Mouse (Mus musculus): ENCODE measurements around the gene Epgn. TPM values are rescaled to one million over a fixed set of nuclear protein-coding genes. Genes with fewer than 3 reads are reported as not detected.

Gene Epgn
- 0.09 and 0.11 TPM in 2 replicates for polyA plus RNA-seq (2015; fragmentation: Nextera tagmentation; extraction: Ambion mirVana)

DNA sequence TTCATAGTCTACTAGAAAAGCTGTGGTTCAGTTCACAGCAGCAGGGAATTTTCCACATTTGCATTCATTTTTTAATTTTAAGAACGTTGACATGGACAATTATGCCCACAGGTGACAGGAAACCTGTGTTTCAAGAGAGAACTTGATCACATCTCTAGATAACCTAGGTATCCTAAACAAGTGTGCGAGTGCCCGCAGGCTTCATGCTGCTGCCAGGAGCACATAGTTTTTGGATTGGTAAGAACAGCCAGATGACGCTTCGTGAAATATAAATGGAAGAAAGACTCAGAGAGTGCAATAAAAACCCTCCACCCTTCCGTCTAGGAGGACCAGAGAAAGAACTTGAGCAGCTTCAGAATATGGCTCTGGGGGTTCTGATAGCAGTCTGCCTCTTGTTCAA lies at the start of gene Epgn:
Gene Epgn, plus strand, starts transcription at position 301 of the 400 bp plus-strand sequence.
- H3K27me3 ChIP-seq (ENCODE audit: insufficient read depth, low read length) = no peaks in the 10 kb centered on the region
- H3K27ac ChIP-seq (ENCODE audit: low read length) = no peak within 1 kb of the TSS
- 81% methylated on average over 6 of the region's 6 CpGs for WGBS
- no peaks in the 10 kb centered on the region for H3K36me3 ChIP-seq (ENCODE audit: insufficient read depth, low read length)
- no peaks in the 10 kb centered on the region for H3K4me1 ChIP-seq (ENCODE audit: insufficient read depth, low read length)
- H3K9ac ChIP-seq (replicated peaks; ENCODE audit: low read length) = no peak within 1 kb of the TSS
- no peak within 1 kb of the TSS for H3K4me3 ChIP-seq (ENCODE audit: low read length)
- no peak within 1 kb of the TSS for H3K4me2 ChIP-seq (replicated peaks; ENCODE audit: low read depth, low read length)
- H3K9me3 ChIP-seq (ENCODE audit: low read length) = no peaks in the 10 kb centered on the region
- no peak for ATAC-seq (ENCODE audit: low FRiP score, low TSS enrichment)

DNA sequence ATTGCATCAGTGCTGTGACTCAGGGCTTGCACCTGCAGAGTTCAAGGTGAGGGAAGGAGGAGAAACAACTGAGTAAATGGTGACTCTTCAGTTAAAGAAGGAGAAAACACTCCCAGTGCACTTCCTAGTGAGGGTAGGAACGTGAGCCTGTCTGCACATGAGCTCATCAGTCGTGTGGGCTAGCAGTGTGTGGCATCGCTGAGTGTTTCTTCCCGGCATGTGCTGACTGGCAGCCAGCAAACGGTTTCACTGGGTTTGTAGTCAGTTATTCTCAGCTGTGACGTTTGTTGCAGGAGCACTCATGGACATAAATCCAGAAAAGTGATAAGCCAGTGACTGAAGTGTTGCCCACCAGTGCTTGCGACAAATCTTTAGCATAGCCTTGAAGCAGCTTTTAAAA lies 47.0 kb upstream of the Epgn start:
- ATAC-seq (ENCODE audit: low FRiP score, low TSS enrichment) = no peak
- Histone ChIP-seq H3K27me3 (ENCODE audit: insufficient read depth, low read length) (no peaks in the 10 kb centered on the region), H3K4me1 (ENCODE audit: insufficient read depth, low read length) (no peaks in the 10 kb centered on the region), H3K27ac (ENCODE audit: low read length) (no peak overlapping the region), H3K4me2 (replicated peaks; ENCODE audit: low read depth, low read length) (no peak overlapping the region), H3K36me3 (ENCODE audit: insufficient read depth, low read length) (no peaks in the 10 kb centered on the region), H3K4me3 (ENCODE audit: low read length) (no peak overlapping the region), H3K9me3 (ENCODE audit: low read length) (no peaks in the 10 kb centered on the region), H3K9ac (replicated peaks; ENCODE audit: low read length) (no peak overlapping the region)
- 83% methylated on average over 7 of the region's 7 CpGs for WGBS

DNA sequence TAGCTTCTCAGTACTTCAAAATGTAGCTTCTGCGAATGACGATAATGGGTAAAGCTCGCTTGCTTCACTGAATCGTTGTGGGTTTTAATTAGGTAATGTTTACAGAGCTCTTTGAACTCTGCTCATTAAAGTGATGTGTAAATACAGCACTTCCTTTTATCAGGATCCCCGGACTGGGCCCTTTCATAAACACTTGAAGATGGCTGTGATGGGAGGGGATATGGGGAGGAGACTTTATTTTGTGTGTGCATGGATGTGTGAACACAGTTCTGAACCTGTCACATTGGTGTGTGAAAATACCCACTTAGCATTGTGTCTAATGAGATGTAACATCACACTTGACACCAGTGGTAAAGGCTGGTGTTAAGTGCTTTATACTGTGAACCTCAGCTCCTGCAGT lies 39.7 kb upstream of the Epgn start:
- Histone ChIP-seq H3K4me2 (replicated peaks; ENCODE audit: low read depth, low read length) (no peak overlapping the region), H3K9ac (replicated peaks; ENCODE audit: low read length) (no peak overlapping the region), H3K27me3 (ENCODE audit: insufficient read depth, low read length) (no peaks in the 10 kb centered on the region), H3K4me3 (ENCODE audit: low read length) (no peak overlapping the region), H3K9me3 (ENCODE audit: low read length) (no peaks in the 10 kb centered on the region), H3K27ac (ENCODE audit: low read length) (no peak overlapping the region), H3K4me1 (ENCODE audit: insufficient read depth, low read length) (no peaks in the 10 kb centered on the region), H3K36me3 (ENCODE audit: insufficient read depth, low read length) (no peaks in the 10 kb centered on the region)
- 53% methylated on average over 5 of the region's 5 CpGs for WGBS
- ATAC-seq (ENCODE audit: low FRiP score, low TSS enrichment) = no peak

DNA sequence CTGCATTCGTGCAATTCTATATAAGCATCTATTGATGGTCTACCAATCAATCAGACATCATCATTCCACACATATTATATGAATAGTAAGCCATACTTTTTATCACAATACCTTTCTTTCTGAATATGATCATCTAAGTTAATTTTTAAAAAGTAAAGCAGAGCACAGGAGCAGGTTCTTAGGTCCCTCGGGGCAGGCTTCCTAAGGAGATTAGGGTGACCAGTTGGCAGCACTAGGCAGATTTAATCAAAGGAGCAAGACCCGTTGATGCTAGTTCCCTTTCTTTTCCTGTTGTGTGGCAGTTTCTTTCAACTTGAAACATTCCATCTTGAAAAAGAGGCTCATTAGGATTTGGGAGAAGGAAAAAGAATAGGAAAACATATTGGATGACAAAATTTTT lies 39.1 kb upstream of the Epgn start:
- H3K27ac ChIP-seq (ENCODE audit: low read length) = no peak overlapping the region

DNA sequence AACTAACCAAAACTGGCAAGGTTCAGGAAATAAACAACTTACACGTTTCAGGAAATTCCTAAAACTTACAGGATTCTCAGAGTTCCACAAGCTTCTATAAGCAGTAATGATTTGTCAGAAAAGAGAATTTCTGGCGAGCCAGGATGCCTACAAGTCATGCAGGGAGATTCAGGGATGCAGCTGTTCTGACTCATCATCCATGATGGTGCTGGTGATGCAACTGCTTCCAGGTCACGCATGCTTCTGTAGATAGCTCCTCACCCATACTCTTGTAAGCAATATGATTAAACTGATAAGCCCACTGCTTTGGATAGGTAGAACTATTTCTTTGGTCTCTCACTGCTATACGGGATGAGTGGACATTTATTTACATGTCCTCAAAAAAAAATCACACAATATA lies 38.7 kb upstream of the Epgn start:
- Histone ChIP-seq H3K9me3 (ENCODE audit: low read length) (no peaks in the 10 kb centered on the region), H3K36me3 (ENCODE audit: insufficient read depth, low read length) (no peaks in the 10 kb centered on the region), H3K9ac (replicated peaks; ENCODE audit: low read length) (no peak overlapping the region), H3K4me1 (ENCODE audit: insufficient read depth, low read length) (no peaks in the 10 kb centered on the region), H3K4me2 (replicated peaks; ENCODE audit: low read depth, low read length) (no peak overlapping the region), H3K27ac (ENCODE audit: low read length) (no peak overlapping the region), H3K4me3 (ENCODE audit: low read length) (no peak overlapping the region), H3K27me3 (ENCODE audit: insufficient read depth, low read length) (no peaks in the 10 kb centered on the region)
- WGBS = 88% methylated on average over 4 of the region's 4 CpGs
- ATAC-seq (ENCODE audit: low FRiP score, low TSS enrichment) = no peak

More for the DNA sequence above, 39.1 kb upstream of the Epgn start:
- H3K36me3 ChIP-seq (ENCODE audit: insufficient read depth, low read length) = no peaks in the 10 kb centered on the region
- WGBS = 72% methylated on average over 3 of the region's 3 CpGs
- no peak overlapping the region for H3K9ac ChIP-seq (replicated peaks; ENCODE audit: low read length)
- H3K27me3 ChIP-seq (ENCODE audit: insufficient read depth, low read length) = no peaks in the 10 kb centered on the region
- H3K4me3 ChIP-seq (ENCODE audit: low read length) = no peak overlapping the region
- H3K4me2 ChIP-seq (replicated peaks; ENCODE audit: low read depth, low read length) = no peak overlapping the region
- no peaks in the 10 kb centered on the region for H3K4me1 ChIP-seq (ENCODE audit: insufficient read depth, low read length)
- ATAC-seq (ENCODE audit: low FRiP score, low TSS enrichment) = no peak
- no peaks in the 10 kb centered on the region for H3K9me3 ChIP-seq (ENCODE audit: low read length)

DNA sequence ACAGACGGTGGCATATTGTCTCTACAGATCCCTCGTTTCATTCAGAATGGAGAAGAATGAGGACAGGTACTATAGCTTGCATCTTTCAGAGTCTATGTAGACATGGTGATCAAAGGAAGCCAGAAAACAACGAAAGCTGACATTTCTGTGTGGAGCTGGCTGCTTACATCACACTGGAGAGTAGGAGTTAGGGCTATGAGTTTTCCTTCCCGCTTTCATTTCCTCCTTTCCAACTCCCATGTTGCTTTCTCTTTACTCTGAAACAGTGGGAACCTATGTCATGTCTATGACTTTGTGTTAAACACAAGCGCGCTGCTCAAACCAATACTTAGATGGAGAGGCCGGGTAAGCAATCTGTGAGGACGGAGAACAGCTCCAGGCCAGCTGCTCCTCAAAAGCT lies 27.3 kb upstream of the Epgn start:
- Histone ChIP-seq H3K36me3 (ENCODE audit: insufficient read depth, low read length) (no peaks in the 10 kb centered on the region), H3K9me3 (ENCODE audit: low read length) (no peaks in the 10 kb centered on the region), H3K9ac (replicated peaks; ENCODE audit: low read length) (no peak overlapping the region), H3K4me1 (ENCODE audit: insufficient read depth, low read length) (no peaks in the 10 kb centered on the region), H3K27me3 (ENCODE audit: insufficient read depth, low read length) (no peaks in the 10 kb centered on the region), H3K4me3 (ENCODE audit: low read length) (no peak overlapping the region), H3K4me2 (replicated peaks; ENCODE audit: low read depth, low read length) (no peak overlapping the region), H3K27ac (ENCODE audit: low read length) (no peak overlapping the region)
- ATAC-seq (ENCODE audit: low FRiP score, low TSS enrichment) = no peak
- 92% methylated on average over 8 of the region's 8 CpGs for WGBS

DNA sequence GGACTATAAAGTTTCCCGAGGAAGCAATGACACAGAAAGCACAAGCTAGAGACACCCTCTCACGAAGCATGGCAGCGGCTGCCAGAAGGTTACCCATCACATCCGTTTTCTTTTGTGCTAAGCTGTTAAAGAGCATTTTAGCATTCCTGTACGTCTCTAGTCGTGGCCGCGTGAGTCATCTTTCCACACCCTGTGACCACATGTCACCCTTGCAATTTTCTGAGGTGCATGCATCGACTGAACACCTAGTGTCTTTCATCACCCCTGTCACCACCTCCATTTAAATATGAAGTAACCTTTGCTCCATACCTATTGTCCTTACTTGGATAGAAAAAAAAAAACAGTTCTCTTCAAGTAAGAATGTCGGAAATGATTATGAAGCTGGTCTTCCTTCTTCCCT lies 12.0 kb upstream of the Epgn start:
- Histone ChIP-seq H3K27me3 (ENCODE audit: insufficient read depth, low read length) (no peaks in the 10 kb centered on the region), H3K4me3 (ENCODE audit: low read length) (no peak overlapping the region), H3K36me3 (ENCODE audit: insufficient read depth, low read length) (no peaks in the 10 kb centered on the region), H3K9ac (replicated peaks; ENCODE audit: low read length) (no peak overlapping the region), H3K9me3 (ENCODE audit: low read length) (no peaks in the 10 kb centered on the region), H3K27ac (ENCODE audit: low read length) (no peak overlapping the region), H3K4me1 (ENCODE audit: insufficient read depth, low read length) (no peaks in the 10 kb centered on the region), H3K4me2 (replicated peaks; ENCODE audit: low read depth, low read length) (no peak overlapping the region)
- 87% methylated on average over 10 of the region's 10 CpGs for WGBS
- no peak for ATAC-seq (ENCODE audit: low FRiP score, low TSS enrichment)

DNA sequence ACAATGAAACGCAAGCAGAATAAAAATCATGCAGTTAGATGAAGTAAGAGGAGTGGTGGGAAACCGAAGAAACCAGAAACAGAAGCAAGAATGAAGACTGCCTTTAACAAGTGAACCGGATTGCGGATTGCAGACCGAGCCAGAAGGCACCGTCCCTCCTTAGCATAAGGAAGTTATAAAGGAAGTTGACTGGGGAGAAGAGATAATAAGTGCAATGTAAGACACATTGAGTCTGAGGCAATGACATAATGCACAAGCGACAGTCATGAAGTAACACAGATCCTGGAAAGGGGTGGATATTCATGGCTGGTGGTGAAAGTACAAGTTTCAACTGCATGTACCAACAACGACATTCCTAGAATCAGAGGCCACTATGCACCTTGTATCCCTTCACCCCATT lies 4.2 kb upstream of the Epgn start:
- no peaks in the 10 kb centered on the region for H3K4me1 ChIP-seq (ENCODE audit: insufficient read depth, low read length)
- WGBS = 87% methylated on average over 8 of the region's 8 CpGs
- no peaks in the 10 kb centered on the region for H3K36me3 ChIP-seq (ENCODE audit: insufficient read depth, low read length)
- H3K27ac ChIP-seq (ENCODE audit: low read length) = no peak overlapping the region
- no peak overlapping the region for H3K4me3 ChIP-seq (ENCODE audit: low read length)
- ATAC-seq (ENCODE audit: low FRiP score, low TSS enrichment) = no peak
- H3K9me3 ChIP-seq (ENCODE audit: low read length) = no peaks in the 10 kb centered on the region
- H3K4me2 ChIP-seq (replicated peaks; ENCODE audit: low read depth, low read length) = no peak overlapping the region
- H3K27me3 ChIP-seq (ENCODE audit: insufficient read depth, low read length) = no peaks in the 10 kb centered on the region
- H3K9ac ChIP-seq (replicated peaks; ENCODE audit: low read length) = no peak overlapping the region

DNA sequence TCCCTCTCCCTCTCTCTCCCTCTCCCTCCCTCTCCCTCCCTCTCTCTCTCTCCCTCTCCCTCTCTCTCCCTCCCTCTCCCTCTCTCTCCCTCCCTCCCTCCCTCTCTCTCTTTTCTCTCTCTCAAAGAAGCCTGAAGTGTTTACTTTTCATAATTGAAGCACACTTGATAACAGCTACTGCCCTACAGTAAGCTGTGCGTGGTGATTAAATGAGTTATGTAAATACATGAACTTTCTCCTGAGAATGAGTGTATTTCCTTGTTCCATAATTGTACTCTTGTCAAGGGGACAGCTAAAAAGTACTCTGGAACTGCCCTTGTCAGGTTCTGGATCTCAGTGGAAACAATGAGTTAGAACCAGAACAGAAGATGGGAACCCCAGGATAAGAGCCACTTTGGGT lies 576 bp downstream of the Epgn start:
- no peaks in the 10 kb centered on the region for H3K4me1 ChIP-seq (ENCODE audit: insufficient read depth, low read length)
- no peaks in the 10 kb centered on the region for H3K36me3 ChIP-seq (ENCODE audit: insufficient read depth, low read length)
- no peak overlapping the region for H3K27ac ChIP-seq (ENCODE audit: low read length)
- H3K4me3 ChIP-seq (ENCODE audit: low read length) = no peak overlapping the region
- H3K9ac ChIP-seq (replicated peaks; ENCODE audit: low read length) = no peak overlapping the region
- H3K9me3 ChIP-seq (ENCODE audit: low read length) = no peaks in the 10 kb centered on the region
- no peaks in the 10 kb centered on the region for H3K27me3 ChIP-seq (ENCODE audit: insufficient read depth, low read length)
- H3K4me2 ChIP-seq (replicated peaks; ENCODE audit: low read depth, low read length) = no peak overlapping the region
- 71% methylated on average over 1 of the region's 1 CpGs for WGBS
- ATAC-seq (ENCODE audit: low FRiP score, low TSS enrichment) = no peak

DNA sequence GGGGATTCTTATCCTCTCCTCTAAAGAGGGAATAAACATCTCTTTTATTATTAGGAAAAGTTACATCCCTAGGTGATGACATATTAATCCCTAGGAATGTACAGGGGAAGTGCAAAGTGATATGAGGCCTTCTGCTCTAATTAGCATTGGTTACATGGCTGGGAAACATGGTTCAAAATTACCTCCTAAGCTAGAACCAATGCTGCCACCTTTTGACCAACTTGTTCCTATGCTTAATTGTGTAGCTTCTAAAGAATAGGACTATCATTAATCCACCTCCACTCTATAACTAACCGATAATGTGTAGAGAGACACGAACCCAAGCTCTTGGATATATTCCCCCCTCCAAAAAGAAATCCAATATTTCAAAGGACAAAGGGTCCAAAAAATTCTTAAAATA lies 3.4 kb downstream of the Epgn start:
- WGBS = 92% methylated on average over 2 of the region's 2 CpGs
- H3K36me3 ChIP-seq (ENCODE audit: insufficient read depth, low read length) = no peaks in the 10 kb centered on the region
- H3K27ac ChIP-seq (ENCODE audit: low read length) = no peak overlapping the region
- no peak overlapping the region for H3K4me3 ChIP-seq (ENCODE audit: low read length)
- H3K27me3 ChIP-seq (ENCODE audit: insufficient read depth, low read length) = no peaks in the 10 kb centered on the region
- no peaks in the 10 kb centered on the region for H3K4me1 ChIP-seq (ENCODE audit: insufficient read depth, low read length)
- no peak overlapping the region for H3K4me2 ChIP-seq (replicated peaks; ENCODE audit: low read depth, low read length)
- no peak overlapping the region for H3K9ac ChIP-seq (replicated peaks; ENCODE audit: low read length)
- no peaks in the 10 kb centered on the region for H3K9me3 ChIP-seq (ENCODE audit: low read length)
- no peak for ATAC-seq (ENCODE audit: low FRiP score, low TSS enrichment)

DNA sequence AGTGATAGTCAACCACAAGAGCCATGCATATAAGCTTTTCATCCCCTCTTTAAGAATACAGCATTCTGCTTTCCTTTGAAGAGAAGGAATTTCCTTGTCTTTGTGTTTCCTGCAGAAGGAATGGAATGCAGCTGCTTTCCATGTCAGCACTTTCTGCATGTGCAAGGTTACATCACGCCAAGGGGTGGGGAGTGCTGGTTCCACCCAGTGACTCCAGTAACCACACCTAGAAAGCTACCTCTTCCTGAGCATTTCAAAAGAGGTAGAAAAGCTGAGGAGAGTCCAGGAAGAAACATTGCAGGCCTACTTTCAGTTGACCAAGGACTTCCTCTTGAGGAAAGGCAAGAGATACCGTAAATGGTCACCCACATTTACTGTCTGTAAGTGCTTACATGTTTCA lies 8.1 kb downstream of the Epgn start:
- no peak for ATAC-seq (ENCODE audit: low FRiP score, low TSS enrichment)
- Histone ChIP-seq H3K9ac (replicated peaks; ENCODE audit: low read length) (no peak overlapping the region), H3K9me3 (ENCODE audit: low read length) (no peaks in the 10 kb centered on the region), H3K36me3 (ENCODE audit: insufficient read depth, low read length) (no peaks in the 10 kb centered on the region), H3K27me3 (ENCODE audit: insufficient read depth, low read length) (no peaks in the 10 kb centered on the region), H3K4me3 (ENCODE audit: low read length) (no peak overlapping the region), H3K4me2 (replicated peaks; ENCODE audit: low read depth, low read length) (no peak overlapping the region), H3K4me1 (ENCODE audit: insufficient read depth, low read length) (peaks cover 5% of the 10 kb centered on the region; the same call in 1 of the 2 replicates), H3K27ac (ENCODE audit: low read length) (no peak overlapping the region)
- WGBS = 68% methylated on average over 2 of the region's 2 CpGs
